Mouse (Mus musculus): ENCODE measurements at regions not wholly inside any gene's neighbourhood (a gene's known extent, or its start where the extent isn't known, plus 50 kb on each side); places are given as distances from the start of the nearest gene placed in this dataset.

DNA sequence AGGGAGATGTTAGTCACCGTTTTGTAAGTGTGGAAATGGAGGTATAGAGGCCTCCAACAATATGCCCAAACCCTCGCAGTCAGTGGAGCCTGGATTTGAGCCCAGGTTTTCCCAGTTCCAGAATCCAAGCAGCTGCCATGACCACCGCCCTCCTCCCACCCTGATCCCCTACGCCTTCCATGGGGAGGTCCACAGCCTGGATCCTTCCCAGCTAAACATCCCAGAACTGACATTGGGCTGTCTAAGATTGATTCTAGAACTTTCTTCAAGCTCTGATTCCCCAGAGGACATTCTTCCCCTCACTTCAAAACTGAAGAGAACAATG lies 199.2 kb downstream of the Bcl2l11 start:
- no peak overlapping the region for H3K4me3 ChIP-seq (replicated peaks; ENCODE audit: low read length)
- H3K4me1 ChIP-seq (replicated peaks; ENCODE audit: low read depth, low read length), result peaks cover 16% of the 10 kb centered on the region
- no peak for TF ChIP-seq POU5F1 (IDR thresholded peaks at IDR 0.05; ENCODE audit: borderline replicate concordance, low read length)
- no peak for TF ChIP-seq CTCF (conservative IDR thresholded peaks at IDR 0.05; ENCODE audit: low read length)
- TF ChIP-seq NANOG (IDR thresholded peaks at IDR 0.05; ENCODE audit: borderline replicate concordance, low read length), result no peak
- no peaks in the 10 kb centered on the region for H3K9me3 ChIP-seq (ENCODE audit: low read length)
- H3K27me3 ChIP-seq (ENCODE audit: insufficient read depth, low read length), result 0 out of 2 replicates have a peak, but pooled peaks cover 3% of the 10 kb centered on the region
- no peaks in the 10 kb centered on the region for H3K36me3 ChIP-seq (ENCODE audit: insufficient read depth, low read length)

DNA sequence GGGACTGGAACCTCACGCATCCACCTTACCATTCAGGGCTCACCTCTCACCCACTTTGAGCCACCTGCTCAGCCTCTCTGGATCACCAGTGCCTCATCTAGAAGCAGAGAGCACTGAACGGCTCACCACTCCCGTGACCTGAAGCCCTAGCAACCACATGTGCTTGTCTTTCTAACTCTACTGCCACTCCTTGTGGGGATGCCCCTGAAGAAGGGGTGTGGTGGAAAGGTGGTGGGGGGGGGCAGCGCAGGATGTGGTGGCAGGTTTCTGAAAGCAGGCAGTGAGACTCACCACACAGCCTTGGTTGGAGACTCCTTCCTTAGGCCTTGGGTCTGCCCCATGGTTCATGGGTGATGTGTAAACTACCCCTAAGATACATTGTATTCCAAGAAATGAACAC lies 199.6 kb downstream of the Bcl2l11 start:
- H3K4me1 ChIP-seq (replicated peaks; ENCODE audit: low read depth, low read length), result peaks cover 16% of the 10 kb centered on the region
- 0 out of 2 replicates have a peak, but pooled peaks cover 3% of the 10 kb centered on the region for H3K27me3 ChIP-seq (ENCODE audit: insufficient read depth, low read length)
- H3K4me3 ChIP-seq (replicated peaks; ENCODE audit: low read length), result no peak overlapping the region
- H3K36me3 ChIP-seq (ENCODE audit: insufficient read depth, low read length), result no peaks in the 10 kb centered on the region
- H3K9me3 ChIP-seq (ENCODE audit: low read length), result no peaks in the 10 kb centered on the region
- TF ChIP-seq POU5F1 (IDR thresholded peaks at IDR 0.05; ENCODE audit: borderline replicate concordance, low read length), result no peak
- TF ChIP-seq CTCF (conservative IDR thresholded peaks at IDR 0.05; ENCODE audit: low read length), result no peak
- TF ChIP-seq NANOG (IDR thresholded peaks at IDR 0.05; ENCODE audit: borderline replicate concordance, low read length), result no peak

DNA sequence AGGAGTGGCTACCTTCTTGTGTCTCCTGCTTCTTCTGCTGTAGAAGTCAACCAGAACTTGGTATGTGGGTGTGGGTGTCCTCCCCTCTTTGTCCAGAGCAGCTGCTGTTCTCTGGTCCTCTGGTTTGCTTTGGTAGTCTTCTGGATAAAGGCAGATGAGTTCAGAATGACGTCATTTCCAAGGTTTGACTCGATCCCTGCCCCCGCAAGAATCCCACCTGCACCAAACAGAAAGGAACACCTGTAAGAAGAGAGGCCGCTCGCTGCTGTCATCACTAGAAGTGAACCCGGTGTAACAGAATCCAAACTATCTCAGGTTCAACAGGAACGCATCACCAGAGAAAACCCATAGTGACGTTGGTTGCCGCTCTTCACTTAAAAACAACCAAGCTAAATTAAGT lies 205.0 kb downstream of the Bcl2l11 start:
- peaks cover 13% of the 10 kb centered on the region for H3K4me1 ChIP-seq (replicated peaks; ENCODE audit: low read depth, low read length)
- H3K4me3 ChIP-seq (replicated peaks; ENCODE audit: low read length), result no peak overlapping the region
- peaks cover 5% of the 10 kb centered on the region; the same call in 1 of the 2 replicates for H3K27me3 ChIP-seq (ENCODE audit: insufficient read depth, low read length)
- TF ChIP-seq CTCF (conservative IDR thresholded peaks at IDR 0.05; ENCODE audit: low read length) (no peak), NANOG (IDR thresholded peaks at IDR 0.05; ENCODE audit: borderline replicate concordance, low read length) (no peak)
- peaks cover 4% of the 10 kb centered on the region; the same call in 1 of the 2 replicates for H3K9me3 ChIP-seq (ENCODE audit: low read length)
- H3K36me3 ChIP-seq (ENCODE audit: insufficient read depth, low read length), result no peaks in the 10 kb centered on the region

DNA sequence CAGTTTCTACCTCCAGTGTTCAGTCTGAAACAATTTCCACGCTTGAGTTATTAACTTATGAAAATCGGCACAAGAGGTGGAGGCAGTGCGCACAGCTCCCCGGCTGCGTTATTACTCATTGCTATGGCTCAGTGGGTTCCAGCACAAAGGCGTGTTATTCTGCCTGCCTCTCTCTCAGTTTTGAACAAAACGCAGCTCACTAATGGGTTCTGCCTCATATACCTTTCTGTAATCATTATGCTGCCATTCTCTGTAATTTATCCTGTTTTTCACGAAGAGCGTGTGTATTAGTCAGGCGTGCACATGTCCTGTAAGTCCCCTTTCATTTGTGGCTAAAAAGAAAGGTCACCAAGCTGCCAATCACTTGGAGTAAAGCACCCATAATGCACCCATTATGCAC lies 205.4 kb downstream of the Bcl2l11 start:
- H3K4me3 ChIP-seq (replicated peaks; ENCODE audit: low read length), result no peak overlapping the region
- peaks cover 13% of the 10 kb centered on the region for H3K4me1 ChIP-seq (replicated peaks; ENCODE audit: low read depth, low read length)
- H3K9me3 ChIP-seq (ENCODE audit: low read length), result peaks cover 5% of the 10 kb centered on the region; the same call in 1 of the 2 replicates
- TF ChIP-seq POU5F1 (IDR thresholded peaks at IDR 0.05; ENCODE audit: borderline replicate concordance, low read length), result no peak
- no peak for TF ChIP-seq NANOG (IDR thresholded peaks at IDR 0.05; ENCODE audit: borderline replicate concordance, low read length)
- no peak for TF ChIP-seq CTCF (conservative IDR thresholded peaks at IDR 0.05; ENCODE audit: low read length)
- H3K36me3 ChIP-seq (ENCODE audit: insufficient read depth, low read length), result no peaks in the 10 kb centered on the region
- peaks cover 5% of the 10 kb centered on the region; the same call in 1 of the 2 replicates for H3K27me3 ChIP-seq (ENCODE audit: insufficient read depth, low read length)

DNA sequence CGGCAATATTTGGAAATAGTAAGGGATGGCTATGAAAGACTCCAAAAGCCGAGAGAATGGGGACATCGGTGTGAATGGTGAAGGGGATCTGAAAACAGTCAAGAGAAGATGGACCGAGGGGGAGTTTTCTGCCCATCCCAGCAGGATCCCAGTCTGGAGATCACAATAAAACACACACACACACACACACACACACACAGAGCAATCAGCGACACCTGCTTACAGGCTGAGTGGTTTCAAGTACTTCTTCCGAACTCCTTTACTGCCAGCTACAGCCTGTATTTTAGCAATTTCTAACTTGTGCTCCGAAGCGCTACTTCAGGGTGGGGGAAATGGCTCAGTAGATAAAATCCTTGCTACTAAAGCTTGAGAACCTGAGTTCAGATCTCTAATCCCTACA lies 205.8 kb downstream of the Bcl2l11 start:
- no peak for TF ChIP-seq NANOG (IDR thresholded peaks at IDR 0.05; ENCODE audit: borderline replicate concordance, low read length)
- H3K36me3 ChIP-seq (ENCODE audit: insufficient read depth, low read length), result no peaks in the 10 kb centered on the region
- H3K4me3 ChIP-seq (replicated peaks; ENCODE audit: low read length), result no peak overlapping the region
- H3K27me3 ChIP-seq (ENCODE audit: insufficient read depth, low read length), result peaks cover 5% of the 10 kb centered on the region; the same call in 1 of the 2 replicates
- peaks cover 5% of the 10 kb centered on the region; the same call in 1 of the 2 replicates for H3K9me3 ChIP-seq (ENCODE audit: low read length)
- peaks cover 13% of the 10 kb centered on the region for H3K4me1 ChIP-seq (replicated peaks; ENCODE audit: low read depth, low read length)

DNA sequence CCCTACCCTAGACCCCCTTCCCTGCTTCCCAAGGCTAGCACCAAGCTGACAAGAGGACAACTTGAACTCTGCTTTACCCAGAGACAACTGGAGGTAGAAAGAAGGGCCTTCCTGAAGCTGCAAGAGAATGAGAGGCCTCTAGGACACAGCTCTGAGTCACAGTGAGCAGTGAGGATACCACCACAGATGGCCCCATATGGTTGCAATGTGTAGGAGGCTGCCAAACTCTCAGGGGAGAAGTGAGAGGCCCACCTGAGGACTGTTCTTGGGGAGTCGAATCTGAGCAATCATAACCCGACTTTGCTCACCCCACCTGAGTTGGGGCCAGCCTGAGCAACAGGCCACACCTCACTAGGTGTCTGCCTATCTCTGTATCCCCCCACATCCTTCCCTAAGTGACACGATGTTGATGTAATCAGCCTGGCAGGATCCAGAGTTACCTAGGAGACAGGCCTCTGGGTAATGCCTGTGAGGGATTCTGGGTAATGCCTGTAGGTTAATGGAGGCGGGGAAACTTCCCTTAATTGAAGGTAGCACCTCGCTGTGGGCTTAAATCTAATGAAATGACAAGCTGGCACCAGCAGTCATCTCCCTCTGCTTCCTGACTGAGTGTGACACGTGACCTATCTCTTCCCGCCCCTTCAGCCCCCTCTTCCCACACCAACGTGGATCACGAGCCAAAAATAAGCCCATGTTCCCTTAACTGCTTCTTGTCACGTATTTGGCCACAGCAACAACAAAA lies 207.7 kb downstream of the Bcl2l11 start:
- H3K9me3 ChIP-seq (ENCODE audit: low read length), result peaks cover 5% of the 10 kb centered on the region; the same call in 1 of the 2 replicates
- H3K36me3 ChIP-seq (ENCODE audit: insufficient read depth, low read length), result no peaks in the 10 kb centered on the region
- TF ChIP-seq NANOG (IDR thresholded peaks at IDR 0.05; ENCODE audit: borderline replicate concordance, low read length), result no peak
- TF ChIP-seq CTCF (conservative IDR thresholded peaks at IDR 0.05; ENCODE audit: low read length), result no peak
- TF ChIP-seq POU5F1 (IDR thresholded peaks at IDR 0.05; ENCODE audit: borderline replicate concordance, low read length), result no peak
- peaks cover 5% of the 10 kb centered on the region; the same call in 1 of the 2 replicates for H3K27me3 ChIP-seq (ENCODE audit: insufficient read depth, low read length)
- H3K4me1 ChIP-seq (replicated peaks; ENCODE audit: low read depth, low read length), result peaks cover 13% of the 10 kb centered on the region
- H3K4me3 ChIP-seq (replicated peaks; ENCODE audit: low read length), result no peak overlapping the region

DNA sequence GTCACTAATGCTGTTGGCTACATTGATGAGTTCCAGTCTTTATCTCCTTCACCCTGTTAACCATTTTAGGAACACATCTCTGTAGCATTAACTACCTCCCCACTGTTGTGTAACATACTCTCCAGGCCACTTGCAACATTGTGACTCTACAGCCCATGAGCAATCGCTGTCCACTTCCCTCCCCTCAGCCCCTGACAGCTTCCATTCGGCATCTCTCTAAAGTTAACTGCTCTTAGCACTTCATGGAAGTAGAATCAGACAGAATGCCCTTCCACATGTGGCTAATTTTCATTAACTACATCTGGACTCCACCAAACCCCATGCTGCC lies 208.3 kb downstream of the Bcl2l11 start:
- peaks cover 5% of the 10 kb centered on the region; the same call in 1 of the 2 replicates for H3K27me3 ChIP-seq (ENCODE audit: insufficient read depth, low read length)
- TF ChIP-seq NANOG (IDR thresholded peaks at IDR 0.05; ENCODE audit: borderline replicate concordance, low read length), result no peak
- TF ChIP-seq CTCF (conservative IDR thresholded peaks at IDR 0.05; ENCODE audit: low read length), result no peak
- no peak for TF ChIP-seq POU5F1 (IDR thresholded peaks at IDR 0.05; ENCODE audit: borderline replicate concordance, low read length)

DNA sequence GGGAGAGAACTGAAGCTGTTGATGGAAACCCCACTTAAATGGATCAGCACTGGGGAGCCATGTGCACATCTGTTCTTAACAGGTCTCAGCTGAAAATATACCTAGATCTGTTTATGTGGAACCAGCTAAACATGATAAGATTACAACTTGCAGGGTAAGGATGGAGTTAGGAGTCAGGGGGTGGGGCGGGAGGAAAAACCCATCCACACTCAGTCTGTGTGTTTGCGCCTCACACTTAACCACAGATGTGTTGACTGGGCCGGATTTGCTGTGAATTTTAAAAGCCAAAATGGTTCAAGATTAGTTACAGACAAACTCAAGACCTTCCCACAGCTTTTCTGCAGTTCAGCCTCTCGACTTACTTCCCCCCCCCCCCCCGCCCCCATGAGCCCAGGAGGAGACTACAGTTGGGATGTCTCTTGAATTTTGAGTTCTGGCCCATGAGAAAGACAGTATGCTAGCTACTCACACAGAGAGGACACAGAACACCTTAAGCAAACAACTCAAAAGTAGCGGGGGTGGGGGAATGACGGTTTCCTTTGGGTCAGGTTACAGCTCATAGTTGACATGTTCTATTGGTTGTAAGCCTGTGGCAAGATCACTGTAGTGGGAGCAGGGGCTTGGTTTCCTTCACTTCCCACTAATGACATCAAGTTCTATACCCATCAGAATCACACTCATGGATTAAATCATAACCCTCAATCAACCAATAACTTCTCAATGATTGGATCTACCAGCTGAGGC lies 209.1 kb downstream of the Bcl2l11 start:
- H3K9me3 ChIP-seq (ENCODE audit: low read length), result peaks cover 5% of the 10 kb centered on the region; the same call in 1 of the 2 replicates
- H3K36me3 ChIP-seq (ENCODE audit: insufficient read depth, low read length), result no peaks in the 10 kb centered on the region
- H3K4me3 ChIP-seq (replicated peaks; ENCODE audit: low read length), result no peak overlapping the region
- peaks cover 24% of the 10 kb centered on the region for H3K4me1 ChIP-seq (replicated peaks; ENCODE audit: low read depth, low read length)
- H3K27me3 ChIP-seq (ENCODE audit: insufficient read depth, low read length), result peaks cover 5% of the 10 kb centered on the region; the same call in 1 of the 2 replicates
- TF ChIP-seq NANOG (IDR thresholded peaks at IDR 0.05; ENCODE audit: borderline replicate concordance, low read length), result no peak
- TF ChIP-seq POU5F1 (IDR thresholded peaks at IDR 0.05; ENCODE audit: borderline replicate concordance, low read length), result no peak
- no peak for TF ChIP-seq CTCF (conservative IDR thresholded peaks at IDR 0.05; ENCODE audit: low read length)

More for the DNA sequence above, 208.3 kb downstream of the Bcl2l11 start:
- peaks cover 5% of the 10 kb centered on the region; the same call in 1 of the 2 replicates for H3K9me3 ChIP-seq (ENCODE audit: low read length)
- no peaks in the 10 kb centered on the region for H3K36me3 ChIP-seq (ENCODE audit: insufficient read depth, low read length)
- no peak overlapping the region for H3K4me3 ChIP-seq (replicated peaks; ENCODE audit: low read length)
- peaks cover 16% of the 10 kb centered on the region for H3K4me1 ChIP-seq (replicated peaks; ENCODE audit: low read depth, low read length)

All from E14TG2a.4 (cell line).